11 mouse cellular contexts compared by ENCODE assay signal in genomic region chr9:65575393-65576196, GRCm38 (mm10). TPM values are rescaled to one million over a fixed set of nuclear protein-coding genes. Genes with fewer than 3 reads are reported as not detected.
DNase-seq lines count a peak whose midpoint lies in the region; ATAC-seq and TF ChIP-seq lines count a peak whose summit lies in the region.
"Had no signal": no experiment of that assay in that cellular context is flagged by ENCODE, and none has a peak within 500 bp of the region (broad histone marks: within the 10 kb centered on the region; RNA-seq: fewer than 3 reads in every experiment).

No protein-coding gene starts in this region.

- peak overlapping the region; percentile 75 for H3K4me2 ChIP-seq in CH12.LX (ENCODE audit: insufficient read depth, low read depth, poor library complexity, severe bottlenecking)
- peak overlapping the region; percentile 97 for H3K4me2 ChIP-seq in liver, embryonic 14.5 days (ENCODE audit: low read depth)

- peak overlapping the region; percentile 36 to 51 (median 49) for H3K4me3 ChIP-seq in CH12.LX (replicated peaks in 1 of 3; ENCODE audit: low read depth in 2 of 3, low read length in 2 of 3, poor library complexity in 1 of 3)
- H3K4me3 ChIP-seq in liver, embryonic 14.5 days (ENCODE audit: insufficient read depth in 1 of 2, low read depth in 2 of 2, low read length in 2 of 2) = peak overlapping the region; percentile 43 to 67
- H3K4me3 ChIP-seq: myocyte had no signal

- 36% methylated on average over 8 of the region's 8 CpGs for WGBS in liver, embryonic 14.5 days (ENCODE audit: insufficient replicate concordance)

- H3K36me3 ChIP-seq in CH12.LX (replicated peaks in 1 of 2; ENCODE audit: control insufficient read depth in 1 of 2, insufficient read depth in 1 of 2, low read length in 1 of 2) = peaks cover 19 to 29% of the 10 kb centered on the region in 2 experiments
- H3K36me3 ChIP-seq in liver, embryonic 14.5 days (replicated peaks; ENCODE audit: control insufficient read depth, insufficient read depth, low read depth) = peaks cover 38% of the 10 kb centered on the region

- no peaks in the 10 kb centered on the region for H3K9me3 ChIP-seq in CH12.LX (replicated peaks; ENCODE audit: low read length)
- H3K9me3 ChIP-seq in liver, embryonic 14.5 days (ENCODE audit: control insufficient read depth, low read length) = no peaks in the 10 kb centered on the region

- no peak for TF ChIP-seq CTCF in CH12.LX (conservative IDR thresholded peaks at IDR 0.05 in 1 of 2, IDR thresholded peaks at IDR 0.05 in 1 of 2; ENCODE audit: low read depth in 2 of 2, low read length in 2 of 2)
- TF ChIP-seq CTCF in liver, embryonic 14.5 days (IDR thresholded peaks at IDR 0.05; ENCODE audit: low read depth) = no peak

- H3K4me1 ChIP-seq in CH12.LX (ENCODE audit: control insufficient read depth in 1 of 2, insufficient read depth in 2 of 2) = peaks cover 23 to 61% of the 10 kb centered on the region in 2 experiments
- peaks cover 38 to 42% of the 10 kb centered on the region in 2 experiments for H3K4me1 ChIP-seq in liver, embryonic 14.5 days (replicated peaks; ENCODE audit: control insufficient read depth in 2 of 2, insufficient read depth in 2 of 2, low read length in 1 of 2)

- no peak for ATAC-seq in liver, embryonic 14.5 days (ENCODE audit: insufficient read depth)
- ATAC-seq: Patski had no signal

- no peak for TF ChIP-seq EP300 in CH12.LX (IDR thresholded peaks at IDR 0.05; ENCODE audit: low read length)
- no peak; the same call in 1 of the 2 replicates for TF ChIP-seq EP300 in liver, embryonic 14.5 days (IDR thresholded peaks at IDR 0.05; ENCODE audit: low read depth)

- peak overlapping the region; percentile 72 for H3K9ac ChIP-seq in CH12.LX (ENCODE audit: insufficient read depth, low read depth)
- H3K9ac ChIP-seq in liver, embryonic 14.5 days (replicated peaks) = peak overlapping the region; percentile 74

- H3K79me2 ChIP-seq in CH12.LX (replicated peaks; ENCODE audit: control insufficient read depth, extremely low read depth, insufficient read depth, poor library complexity, severe bottlenecking) = peaks cover 49% of the 10 kb centered on the region

- TF ChIP-seq POLR2A in CH12.LX (IDR thresholded peaks at IDR 0.05; ENCODE audit: low read depth, low read length) = peak; percentile 57; the same call in 1 of the 2 replicates

- H3K27me3 ChIP-seq in CH12.LX (replicated peaks) = no peaks in the 10 kb centered on the region
- no peaks in the 10 kb centered on the region for H3K27me3 ChIP-seq in liver, embryonic 14.5 days (ENCODE audit: control insufficient read depth, insufficient read depth, low read length)
- H3K27me3 ChIP-seq: Patski had no signal

- peak; percentile 96 for DNase-seq in heart, adult 11 months
- no peak for DNase-seq in heart, adult 8-10 months (ENCODE audit: low spot score)
- DNase-seq in CH12.LX (ENCODE audit: extremely low read depth) = no peak
- DNase-seq in gastrocnemius, postnatal 10 days = peak; percentile 63
- peak in 1 of 3 experiments; percentile 71 for DNase-seq in liver, embryonic 14.5 days (ENCODE audit: low read depth in 3 of 3, low spot score in 3 of 3)
- no peak for DNase-seq in layer of hippocampus, adult 9-11 months
- no peak for DNase-seq in yolk sac, embryonic 10.5 days (ENCODE audit: low spot score)
- DNase-seq in embryo, embryonic 11 days = no peak

- no peak for TF ChIP-seq RAD21 in CH12.LX (IDR thresholded peaks at IDR 0.05; ENCODE audit: low read depth, low read length)

- dilution Hi-C loops in CH12.LX (cut with MboI; ENCODE audit: extremely low pct_ligation_motif_present, extremely low pct_unique_long_range_greater_than_20kb, low sequenced_read_pairs) = no loop called here

- H3K27ac ChIP-seq in CH12.LX (ENCODE audit: insufficient read depth, low read depth) = peak overlapping the region; percentile 96
- H3K27ac ChIP-seq in liver, embryonic 14.5 days = peak overlapping the region; percentile 69

- in situ Hi-C loops in CH12.LX (cut with MboI; ENCODE audit: low pct_ligation_motif_present, low pct_unique_long_range_greater_than_20kb, low sequenced_read_pairs) = loop anchor here (5.0 kb wide), 1 partner anchor 38 kb away; no protein-coding TSS in a partner anchor

TF ChIP-seq in CH12.LX, 34 proteins besides CTCF, POLR2A, EP300 and RAD21:
- TF ChIP-seq IRF4 (IDR thresholded peaks at IDR 0.05; ENCODE audit: low read depth, low read length) = peak; percentile 15; the same call in 1 of the 2 replicates
- no peak for TF ChIP-seq SMC3 (IDR thresholded peaks at IDR 0.05; ENCODE audit: low read depth, low read length)
- no peak for TF ChIP-seq MYC (IDR thresholded peaks at IDR 0.05; ENCODE audit: low read depth, low read length)
- TF ChIP-seq ELF1 (IDR thresholded peaks at IDR 0.05; ENCODE audit: low read depth, low read length) = peak; percentile 33; the same call in 1 of the 2 replicates
- no peak for TF ChIP-seq TBP (conservative IDR thresholded peaks at IDR 0.05; ENCODE audit: low read depth, low read length)
- no peak for TF ChIP-seq UBTF (IDR thresholded peaks at IDR 0.05; ENCODE audit: low read depth, low read length)
- no peak for TF ChIP-seq ZC3H11A (IDR thresholded peaks at IDR 0.05; ENCODE audit: low read depth, low read length)
- TF ChIP-seq ZNF384 (IDR thresholded peaks at IDR 0.05; ENCODE audit: low read depth, low read length) = no peak

RNA-seq across cellular contexts. Expression of gene Plekho2, which starts 4.2 kb away (rescaled TPM):
- 10 to 100 TPM in 3 of 4 experiments, 1 to 10 TPM in 1; 7.4 to 12.3 (median 10.8) TPM for total RNA-seq in heart, adult 8-10 months (2022)
- 13.9 and 16.8 TPM in 2 replicates for total RNA-seq in CH12.LX (2012; rRNA removed)
- 7.2 and 7.9 TPM in 2 replicates for total RNA-seq in CH12.LX (2014; rRNA removed)
- polyA plus RNA-seq in CH12.LX (2012; ENCODE audit: insufficient read length, low read depth) = 33.8 and 37.1 TPM in 2 replicates
- 10 to 100 TPM; 11.4 to 17.3 TPM for total RNA-seq in gastrocnemius, postnatal 10 days (2021)
- polyA plus RNA-seq in liver, embryonic 14.5 days (2012; rRNA removed) = 15.5 and 15.7 TPM in 2 replicates
- 21.5 and 24.2 TPM in 2 replicates for polyA plus RNA-seq in liver, embryonic 14.5 days (2014; fragmentation: Nextera tagmentation; extraction: Ambion mirVana)

RNA-seq across cellular contexts. Expression of gene Pif1, which starts 11.4 kb away (rescaled TPM):
- total RNA-seq in heart, adult 8-10 months (2022) = not detected
- total RNA-seq in CH12.LX (2012; rRNA removed) (12.2 and 15.7 TPM in 2 replicates), CH12.LX (2014; rRNA removed) (11.2 and 13.3 TPM in 2 replicates)
- polyA plus RNA-seq in CH12.LX (2012; ENCODE audit: insufficient read length, low read depth) = 12.3 and 14.5 TPM in 2 replicates
- 1 to 10 TPM in 1 of 2 experiments, under 1 TPM in 1; 0.92 to 1.4 TPM for total RNA-seq in gastrocnemius, postnatal 10 days (2021)
- 10.8 and 11.9 TPM in 2 replicates for polyA plus RNA-seq in liver, embryonic 14.5 days (2012; rRNA removed)
- polyA plus RNA-seq in liver, embryonic 14.5 days (2014; fragmentation: Nextera tagmentation; extraction: Ambion mirVana) = 6.8 and 7.7 TPM in 2 replicates

RNA-seq across cellular contexts. Expression of gene Rbpms2, which starts 53.9 kb away (rescaled TPM):
- total RNA-seq in heart, adult 8-10 months (2022) = 10 to 100 TPM; 24.9 to 28.7 (median 26.5) TPM
- total RNA-seq in CH12.LX (2012; rRNA removed) (0.13 TPM in 1 of 2 replicates, not detected in the other), CH12.LX (2014; rRNA removed) (not detected in 2 replicates)
- polyA plus RNA-seq in CH12.LX (2012; ENCODE audit: insufficient read length, low read depth) = 0.34 and 0.95 TPM in 2 replicates
- total RNA-seq in gastrocnemius, postnatal 10 days (2021) = 1 to 10 TPM; 2.4 to 4.0 TPM
- polyA plus RNA-seq in liver, embryonic 14.5 days (2012; rRNA removed) = 8.9 and 11.6 TPM in 2 replicates
- polyA plus RNA-seq in liver, embryonic 14.5 days (2014; fragmentation: Nextera tagmentation; extraction: Ambion mirVana) = 11.9 and 13.9 TPM in 2 replicates

RNA-seq across cellular contexts. Expression of gene Ankdd1a, which starts 55.6 kb away (rescaled TPM):
- not detected for total RNA-seq in heart, adult 8-10 months (2022)
- total RNA-seq in CH12.LX (2012; rRNA removed) = not detected in 2 replicates
- total RNA-seq in CH12.LX (2014; rRNA removed) = not detected in 2 replicates
- polyA plus RNA-seq in CH12.LX (2012; ENCODE audit: insufficient read length, low read depth) = not detected in 2 replicates
- total RNA-seq in gastrocnemius, postnatal 10 days (2021) = not detected
- 0.06 TPM in 1 of 2 replicates, not detected in the other for polyA plus RNA-seq in liver, embryonic 14.5 days (2012; rRNA removed)
- polyA plus RNA-seq in liver, embryonic 14.5 days (2014; fragmentation: Nextera tagmentation; extraction: Ambion mirVana) = not detected in 2 replicates
- total RNA-seq: gastrocnemius, postnatal 36 days had no signal
- polyA plus RNA-seq: Patski had no signal

Comparison
In these comparisons a context has a peak if more than half of its experiments do, and no peak if none do; other contexts are left out.
1. DNase-seq: peak in heart, adult 11 months (single experiment) and gastrocnemius, postnatal 10 days (single experiment); none in heart, adult 8-10 months (single experiment), CH12.LX (single experiment), layer of hippocampus, adult 9-11 months (single experiment), yolk sac, embryonic 10.5 days (single experiment) and embryo, embryonic 11 days (single experiment).
2. RNA of gene Pif1, which starts 11.4 kb away (total RNA-seq): 11.2 to 15.7 TPM in CH12.LX; 0.92 to 1.4 TPM in gastrocnemius, postnatal 10 days and not detected in heart, adult 8-10 months; every median in the first group is over 4 times any median in the second.
3. RNA of gene Rbpms2, which starts 53.9 kb away (total RNA-seq): 24.9 to 28.7 TPM in heart, adult 8-10 months; 2.4 to 4.0 TPM in gastrocnemius, postnatal 10 days and 0.13 TPM in CH12.LX; every median in the first group is over 4 times any median in the second.